Mouse (Mus musculus) spleen, adult 2 months (tissue): ENCODE data around the gene Hells.

Source experiments
- CTCF ChIP-seq: fragments of 200-500 bp; IDR thresholded peaks from 2 replicates; pipeline ENCODE4 v1.5.1; 2011; ENCODE audit warnings: mild to moderate bottlenecking, inconsistent platforms; ENCODE audit not compliant: insufficient read depth, insufficient read length, insufficient replicate concordance; ENCODE audit errors: extremely low read depth
- POLR2A ChIP-seq: fragments of 200-500 bp; IDR thresholded peaks from 2 replicates; pipeline ENCODE4 v1.6.1; 2011; ENCODE audit warnings: low read depth, low read length, inconsistent platforms

- TF ChIP-seq POLR2A (no peak), CTCF (no peak)
Measured at GRCm38 (mm10) chr19:38931566-38931890, 813 bp downstream of the Hells start.
